Mouse (Mus musculus) heart, postnatal 14 days (tissue): Measurements from ENCODE around the gene Ptma. TPM values are rescaled to one million over a fixed set of nuclear protein-coding genes. Genes with fewer than 3 reads are reported as not detected.
"Not testable (repeated sequence)": the region's sequence is repeated elsewhere in the genome, so short reads cannot be mapped to it uniquely, and the experiment has no call there.

Experiments
- DNase-seq, 2 experiments: peaks; one replicate each; pipeline ENCODE4 v3.0.0; 2021 to 2022
- intact Hi-C: fragments of 180-260 bp; cut with DNase I; formaldehyde crosslinking; loops from one replicate; pipeline ENCODE4 v1.15.1; 2025
- long read RNA-seq, 2 experiments: library from polyadenylated mRNA; stranded (forward); transcript quantifications; one replicate each; pipeline ENCODE4 v2.0.0; 2021
- total RNA-seq, 2 experiments: library from RNA; stranded (reverse); gene quantifications; 2 replicates each; pipeline ENCODE4 v1.2.3; 2021

Gene Ptma
- total RNA-seq, result 100 to 1,000 TPM; 290 to 401 TPM
- long read RNA-seq, experiment 1, transcript Ptma-201 (5 exons, 1,216 nt), result major isoform, 279 of 303 reads
- long read RNA-seq, experiment 1, partial matches to known transcripts, result 11 of 303 reads
- long read RNA-seq, experiment 1, other reads (novel, unspliced or antisense), result 13 of 303 reads
- long read RNA-seq, experiment 2, transcript Ptma-201 (5 exons, 1,216 nt), result major isoform, 131 of 144 reads
- long read RNA-seq, experiment 2, partial matches to known transcripts, result 4 of 144 reads
- long read RNA-seq, experiment 2, other reads (novel, unspliced or antisense), result 7 of 144 reads

DNA sequence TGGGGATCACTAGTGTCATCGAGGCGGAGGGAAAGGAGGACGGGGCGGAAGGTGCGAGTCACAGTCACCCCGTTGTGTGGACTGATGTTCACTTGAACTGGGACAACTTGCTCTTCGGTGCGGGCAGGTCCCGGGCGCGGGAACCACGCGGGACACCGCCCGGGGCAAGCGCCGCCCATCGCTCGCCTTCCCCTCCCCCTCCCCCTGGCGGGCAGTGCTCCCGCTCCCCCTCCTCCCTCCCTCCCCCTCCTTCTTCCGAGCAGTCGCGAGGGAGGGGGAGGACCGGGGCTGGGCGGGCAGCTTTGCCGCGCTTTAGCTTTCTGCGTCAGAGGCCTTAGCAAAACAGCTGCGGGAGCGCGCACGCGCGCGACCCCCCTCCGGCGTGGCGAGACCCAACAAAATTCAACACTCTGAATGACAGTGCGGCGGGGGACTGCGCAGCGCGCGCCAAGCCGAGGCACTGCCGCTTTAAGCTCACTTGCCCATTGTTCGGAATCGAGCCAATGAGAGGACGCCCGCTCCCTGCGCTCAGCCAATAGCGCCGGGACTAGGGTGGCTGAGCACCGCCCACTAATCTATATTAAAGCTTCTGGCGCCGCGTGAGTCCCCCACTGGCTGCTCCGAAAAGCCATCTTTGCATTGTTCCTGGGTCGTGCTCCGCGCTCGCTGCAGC is at the start of gene Ptma:
TSS of gene Ptma (plus strand) at position 611 of the 673 bp plus-strand sequence.
- peak; percentile 98 for DNase-seq
- intact Hi-C loops, result loop anchor here (5.0 kb wide), 1 partner anchor 54 kb away; no protein-coding TSS in a partner anchor

GRCm38 (mm10) chr1:86477738-86478285 is 48.7 kb upstream of the Ptma start:
- DNase-seq, result no peak
- intact Hi-C loops, result no loop called here

DNA sequence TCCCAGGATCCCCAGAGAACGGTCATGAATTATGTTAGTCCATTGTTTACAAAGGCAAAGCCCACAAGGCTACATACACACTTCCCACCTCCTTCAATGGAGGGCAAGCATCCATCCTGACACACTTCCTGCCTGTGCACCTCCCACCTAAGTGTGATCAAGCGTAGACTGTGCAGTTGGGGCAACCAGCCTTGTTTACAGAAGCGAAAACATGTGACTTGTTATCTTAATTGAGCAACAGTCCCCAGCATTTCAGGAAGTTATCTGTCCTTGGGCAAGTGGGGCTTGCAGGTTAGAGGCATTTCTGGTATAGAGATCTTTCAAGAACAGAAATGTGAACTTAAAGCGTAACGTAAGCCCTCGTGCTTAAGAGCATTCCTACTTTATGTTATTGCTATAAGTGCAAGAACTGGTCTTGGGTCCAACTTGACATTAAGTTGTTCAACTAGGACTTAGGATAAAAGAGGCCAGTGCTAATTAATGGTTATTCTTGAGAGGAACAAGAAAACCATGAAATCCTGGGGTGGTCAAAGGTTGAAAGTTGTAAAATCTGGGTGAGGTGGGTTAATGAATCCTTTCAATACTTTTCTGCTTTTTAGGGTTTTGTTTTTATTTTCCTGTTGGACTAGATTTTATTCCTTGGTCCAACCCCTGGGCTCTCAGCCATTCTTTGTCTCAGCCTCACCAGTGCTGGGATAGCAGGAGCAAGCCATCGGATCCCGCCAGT is 47.3 kb upstream of the Ptma start:
- no peak for DNase-seq
- intact Hi-C loops, result no loop called here

GRCm38 (mm10) chr1:86480288-86480687 is 46.2 kb upstream of the Ptma start:
- intact Hi-C loops, result no loop called here
- no peak for DNase-seq

- no peak for DNase-seq
- intact Hi-C loops, result no loop called here
Measured at GRCm38 (mm10) chr1:86480735-86481447, 45.6 kb upstream of the Ptma start.

DNA sequence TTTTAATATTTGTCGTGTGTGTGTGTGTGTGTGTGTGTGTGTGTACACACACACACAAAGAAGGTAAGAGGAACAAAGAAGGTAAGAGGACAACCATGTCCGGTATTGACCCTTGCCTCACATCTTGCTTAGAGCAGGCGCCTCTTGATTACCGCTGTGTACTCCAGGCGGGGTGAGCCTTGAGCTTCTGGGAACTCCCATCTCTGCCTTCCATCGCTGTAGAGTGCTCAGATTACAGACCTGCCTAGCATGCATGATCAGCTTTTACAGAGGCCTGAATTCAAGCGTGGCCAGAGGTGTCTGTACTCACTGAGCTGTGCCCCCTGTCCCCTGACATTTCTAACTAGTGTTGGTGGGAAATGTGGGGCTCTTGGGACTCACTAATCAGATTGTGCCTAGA is 45.1 kb upstream of the Ptma start:
- intact Hi-C loops, result no loop called here
- no peak for DNase-seq

DNA sequence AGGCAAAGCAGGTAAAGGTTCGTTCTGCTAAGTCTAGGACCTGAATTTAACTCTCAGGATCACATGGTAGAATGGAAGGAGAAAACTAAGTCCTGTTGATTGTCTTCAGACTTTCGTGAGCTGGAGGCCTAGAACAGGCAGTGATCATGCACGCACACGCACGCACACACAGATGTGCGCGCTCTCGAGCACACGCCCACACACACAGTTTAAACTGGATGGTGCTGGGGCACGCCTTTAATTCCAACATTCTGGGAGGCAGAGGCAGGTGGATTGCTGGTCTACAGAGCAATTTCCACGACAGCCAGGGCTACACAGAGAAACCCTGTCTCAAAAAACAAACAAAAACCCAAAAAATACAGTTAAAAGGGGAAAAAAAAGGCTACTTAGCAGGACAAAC is 44.2 kb upstream of the Ptma start:
- intact Hi-C loops, result no loop called here
- DNase-seq, result no peak

DNA sequence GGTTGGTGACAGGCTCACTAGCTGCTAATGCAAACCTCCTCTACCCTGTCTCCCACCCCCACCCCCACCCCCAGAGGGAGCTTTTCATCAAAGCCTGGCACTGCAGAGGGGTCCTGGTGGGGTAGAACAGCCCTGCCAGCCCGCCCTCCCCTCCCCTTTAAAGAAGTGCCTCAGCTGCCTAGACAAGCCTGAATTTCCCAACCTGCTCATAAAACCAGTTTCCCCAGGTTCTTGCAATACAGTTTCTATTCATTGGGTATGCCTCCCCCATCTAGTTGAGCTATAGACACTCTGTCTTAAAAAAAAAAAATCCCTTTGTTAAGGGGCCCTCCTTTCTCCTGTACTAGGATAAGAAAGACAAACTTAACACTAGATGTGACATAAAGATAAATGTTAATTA is 43.8 kb upstream of the Ptma start:
- intact Hi-C loops, result no loop called here
- DNase-seq, result no peak

- DNase-seq, result no peak
- intact Hi-C loops, result no loop called here
Measured at GRCm38 (mm10) chr1:86485346-86485745, 41.2 kb upstream of the Ptma start.

GRCm38 (mm10) chr1:86485858-86486257 is 40.7 kb upstream of the Ptma start:
- intact Hi-C loops, DNase-seq: not testable (repeated sequence)

- DNase-seq, result no peak
- intact Hi-C loops, result loop anchor here (1.0 kb wide), 2 partner anchors 14 to 39 kb away; no protein-coding TSS in a partner anchor
Measured at GRCm38 (mm10) chr1:86486703-86487294, 39.7 kb upstream of the Ptma start.

GRCm38 (mm10) chr1:86487295-86487907 is 39.1 kb upstream of the Ptma start:
- peak; percentile 100 for DNase-seq
- intact Hi-C loops, result loop anchor here (1.0 kb wide), 2 partner anchors 15 to 38 kb away; no protein-coding TSS in a partner anchor

- DNase-seq, result no peak
- intact Hi-C loops, result loop anchor here (1.0 kb wide), 2 partner anchors 16 to 37 kb away; no protein-coding TSS in a partner anchor
Measured at GRCm38 (mm10) chr1:86487908-86488314, 38.6 kb upstream of the Ptma start.

GRCm38 (mm10) chr1:86488326-86488725 is 38.2 kb upstream of the Ptma start:
- intact Hi-C loops, result no loop called here
- no peak for DNase-seq

DNA sequence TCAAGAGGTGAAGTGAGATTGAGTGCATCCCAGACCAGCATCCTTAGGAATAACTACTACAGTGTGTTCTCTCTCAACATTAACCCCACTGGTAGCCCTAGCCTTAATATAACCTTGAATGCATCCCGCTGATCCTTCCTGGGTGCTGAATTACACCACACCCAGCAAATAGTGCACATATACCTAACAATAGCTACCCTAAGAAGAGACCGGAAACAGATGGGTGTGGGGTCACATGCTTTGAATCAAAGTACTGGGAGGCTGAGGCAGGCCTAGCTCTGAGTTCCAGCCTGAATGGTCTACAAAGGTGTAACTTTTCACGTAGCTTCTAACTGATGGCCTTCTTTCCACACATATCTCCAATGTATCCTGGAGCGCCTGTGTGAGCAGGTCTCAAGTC is 37.8 kb upstream of the Ptma start:
- no peak for DNase-seq
- intact Hi-C loops, result no loop called here

DNA sequence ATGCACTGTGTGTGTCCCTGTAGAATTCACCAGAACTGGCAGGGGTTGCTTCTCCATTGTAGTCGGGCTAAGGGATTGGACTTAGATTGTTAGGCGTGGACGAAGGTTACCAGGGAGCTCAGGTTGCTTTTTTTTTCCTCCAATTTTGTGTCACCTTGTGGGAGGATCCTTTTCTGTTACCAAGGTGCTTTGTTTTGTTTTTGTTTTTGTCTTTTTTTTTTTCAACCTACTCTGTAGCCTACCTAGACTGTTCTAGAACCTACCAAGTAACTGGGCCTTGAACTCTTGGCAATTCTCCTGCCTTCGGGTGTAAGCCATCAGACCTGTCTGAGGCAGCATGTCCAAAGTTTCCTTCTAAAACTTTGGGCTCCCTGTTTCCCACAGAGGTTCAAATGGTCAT is 36.6 kb upstream of the Ptma start:
- intact Hi-C loops, result no loop called here
- no peak for DNase-seq

- intact Hi-C loops, result no loop called here
- DNase-seq, result no peak
Measured at GRCm38 (mm10) chr1:86490697-86491096, 35.8 kb upstream of the Ptma start.

DNA sequence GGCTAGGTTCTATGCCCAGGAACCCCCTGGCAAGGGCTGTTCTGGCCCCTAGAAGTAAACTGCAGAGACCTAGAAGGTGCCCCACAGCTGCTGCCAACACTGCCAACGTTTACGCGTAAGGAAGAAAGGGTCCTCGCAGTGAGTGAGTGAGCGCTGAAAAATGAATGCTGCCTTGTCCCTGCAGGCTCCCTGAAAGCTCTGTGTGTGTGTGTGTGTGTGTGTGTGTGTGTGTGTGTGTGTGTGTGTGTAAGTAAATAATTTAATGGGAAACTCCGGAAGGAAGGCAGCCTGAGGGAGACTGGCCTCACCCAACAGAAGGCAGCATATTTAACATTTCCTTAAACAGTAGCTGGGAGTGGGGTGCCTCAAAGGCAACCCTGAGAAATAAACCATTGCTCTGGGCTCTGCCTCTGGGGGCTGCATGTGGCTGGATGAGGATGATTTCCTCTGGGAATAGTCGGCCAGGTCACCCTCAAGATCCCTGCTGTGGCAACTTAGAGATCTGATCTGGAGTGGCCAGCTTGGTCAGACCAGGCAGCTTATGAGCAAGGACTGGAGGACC is 34.9 kb upstream of the Ptma start:
- intact Hi-C loops, result no loop called here
- no peak for DNase-seq
